Mouse (Mus musculus) spleen, adult 2 months (tissue): ENCODE results near the gene Serhl.

Source experiments
- CTCF ChIP-seq: fragments of 200-500 bp; IDR thresholded peaks from 2 replicates; pipeline ENCODE4 v1.5.1; 2011; ENCODE audit warnings: mild to moderate bottlenecking, inconsistent platforms; ENCODE audit not compliant: insufficient read depth, insufficient read length, insufficient replicate concordance; ENCODE audit errors: extremely low read depth
- POLR2A ChIP-seq: fragments of 200-500 bp; IDR thresholded peaks from 2 replicates; pipeline ENCODE4 v1.6.1; 2011; ENCODE audit warnings: low read depth, low read length, inconsistent platforms

- TF ChIP-seq POLR2A (no peak), CTCF (no peak)
Measured at GRCm38 (mm10) chr15:83068270-83068669, 21.0 kb upstream of the Serhl start.
